9 mouse cellular contexts compared by ENCODE assay signal in the genomic region with DNA sequence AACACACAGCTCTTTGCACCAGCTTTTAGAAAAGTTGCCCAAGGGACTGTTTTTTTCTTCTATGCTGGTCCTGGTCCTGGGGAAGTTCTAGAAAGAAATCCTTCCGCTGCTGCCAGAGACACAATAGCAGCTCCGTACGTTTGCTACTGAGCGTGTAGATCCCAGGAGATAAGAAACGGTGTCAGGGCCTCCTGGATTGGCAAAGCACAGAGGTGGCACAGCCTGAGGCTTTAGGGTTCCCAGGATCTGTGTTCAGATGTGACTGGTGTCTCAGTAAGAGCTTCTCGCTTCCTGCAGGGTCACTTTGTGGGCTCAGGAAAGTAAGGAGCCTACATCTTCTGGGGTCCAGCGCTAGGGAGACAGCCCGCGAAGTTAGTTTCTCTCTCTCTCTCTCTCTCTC. TPM values are rescaled to one million over a fixed set of nuclear protein-coding genes. Genes with fewer than 3 reads are reported as not detected.
DNase-seq lines count a peak whose midpoint lies in the region; ATAC-seq and TF ChIP-seq lines count a peak whose summit lies in the region.
"Had no signal": no experiment of that assay in that cellular context is flagged by ENCODE, and none has a peak within 500 bp of the region (broad histone marks: within the 10 kb centered on the region; RNA-seq: fewer than 3 reads in every experiment).

No protein-coding gene starts in this region.

- no peak for ATAC-seq in limb, embryonic 11.5 days (ENCODE audit: insufficient number of reproducible peaks, low FRiP score, low TSS enrichment, low read depth)

- peaks cover 5% of the 10 kb centered on the region; the same call in 1 of the 2 replicates for H3K27me3 ChIP-seq in heart, embryonic 10.5 days (ENCODE audit: insufficient read depth, poor library complexity, severe bottlenecking)
- no peaks in the 10 kb centered on the region for H3K27me3 ChIP-seq in limb, embryonic 11.5 days (ENCODE audit: control insufficient read depth, insufficient read depth, low read length)

- no peak for TF ChIP-seq CTCF in embryonic fibroblast, embryonic 13.5 days (IDR thresholded peaks at IDR 0.05; ENCODE audit: borderline replicate concordance, insufficient read depth, low read length)

- H3K9me3 ChIP-seq in heart, embryonic 10.5 days: no peaks in the 10 kb centered on the region
- H3K9me3 ChIP-seq in limb, embryonic 11.5 days (ENCODE audit: control insufficient read depth, low read length): no peaks in the 10 kb centered on the region
- H3K9me3 ChIP-seq: megakaryocyte, embryonic 14.5 days had no signal

- no peak for DNase-seq in heart, embryonic 10.5 days (ENCODE audit: low spot score)
- no peak for DNase-seq in heart, postnatal 14 days
- peak; percentile 14 for DNase-seq in 3T3-L1 (ENCODE audit: low read depth, low spot score)
- no peak for DNase-seq in limb, embryonic 11.5 days (ENCODE audit: low spot score)
- no peak for DNase-seq in frontal cortex, postnatal 10 days (ENCODE audit: low spot score in 2 of 2)
- no peak for DNase-seq in left cerebral cortex, postnatal 14 days (ENCODE audit: low spot score in 2 of 2)
- no peak for DNase-seq in right cerebral cortex, adult 2 months (ENCODE audit: low spot score in 2 of 2)

- peak overlapping the region; percentile 90 for H3K4me3 ChIP-seq in heart, embryonic 10.5 days
- peak overlapping the region; percentile 63 for H3K4me3 ChIP-seq in embryonic fibroblast, embryonic 13.5 days (ENCODE audit: insufficient read depth, low read length)
- H3K4me3 ChIP-seq in limb, embryonic 11.5 days (ENCODE audit: low read depth, low read length): peak overlapping the region; percentile 85

- 19% methylated on average over 9 of the region's 9 CpGs for WGBS in heart, embryonic 10.5 days
- WGBS in limb, embryonic 11.5 days: 19% methylated on average over 9 of the region's 9 CpGs

- intact Hi-C loops in heart, postnatal 14 days (cut with DNase I): no loop called here
- intact Hi-C loops in left cerebral cortex, postnatal 14 days (cut with DNase I): no loop called here

- peak overlapping the region; percentile 87 for H3K4me2 ChIP-seq in limb, embryonic 11.5 days (ENCODE audit: low read depth, severe bottlenecking)

- H3K36me3 ChIP-seq in heart, embryonic 10.5 days: peaks cover 10% of the 10 kb centered on the region
- 0 out of 2 replicates have a peak, but pooled peaks cover 2% of the 10 kb centered on the region for H3K36me3 ChIP-seq in limb, embryonic 11.5 days (ENCODE audit: control insufficient read depth, insufficient read depth, low read length)

- H3K9ac ChIP-seq in limb, embryonic 11.5 days (ENCODE audit: low read length): peak overlapping the region; percentile 80

- peaks cover 61% of the 10 kb centered on the region for H3K4me1 ChIP-seq in heart, embryonic 10.5 days
- peaks cover 16% of the 10 kb centered on the region for H3K4me1 ChIP-seq in embryonic fibroblast, embryonic 13.5 days (ENCODE audit: control insufficient read depth, insufficient read depth, low read length)
- peaks cover 7% of the 10 kb centered on the region for H3K4me1 ChIP-seq in limb, embryonic 11.5 days (ENCODE audit: control insufficient read depth, insufficient read depth, low read length)

- TF ChIP-seq POLR2A in embryonic fibroblast, embryonic 13.5 days (IDR thresholded peaks at IDR 0.05; ENCODE audit: low read depth, low read length): no peak

- H3K27ac ChIP-seq in heart, embryonic 10.5 days: peak overlapping the region; percentile 93
- no peak overlapping the region for H3K27ac ChIP-seq in embryonic fibroblast, embryonic 13.5 days (ENCODE audit: insufficient read depth, low read length)
- H3K27ac ChIP-seq in limb, embryonic 11.5 days (replicated peaks; ENCODE audit: low read depth, low read length): no peak overlapping the region

RNA-seq across cellular contexts. Expression of a gene that starts 1.0 kb away (rescaled TPM):
- 92.8 and 96.1 TPM in 2 replicates for polyA plus RNA-seq in heart, embryonic 10.5 days (2016; fragmentation: Nextera tagmentation; extraction: Ambion mirVana)
- 1 to 10 TPM; 3.8 to 5.3 TPM for total RNA-seq in heart, postnatal 14 days (2021)
- polyA plus RNA-seq in embryonic fibroblast, embryonic 13.5 days (2011; ENCODE audit: insufficient read length, low read depth, missing spikeins): 20.8 and 39.6 TPM in 2 replicates
- polyA plus RNA-seq in limb, embryonic 11.5 days (2014; fragmentation: Nextera tagmentation; extraction: Ambion mirVana): 110 and 121 TPM in 2 replicates
- 1 to 10 TPM; 2.4 to 7.1 TPM for total RNA-seq in left cerebral cortex, postnatal 14 days (2021)

RNA-seq across cellular contexts. Expression of a gene that starts 23.3 kb away (rescaled TPM):
- 76.5 and 83.8 TPM in 2 replicates for polyA plus RNA-seq in heart, embryonic 10.5 days (2016; fragmentation: Nextera tagmentation; extraction: Ambion mirVana)
- total RNA-seq in heart, postnatal 14 days (2021): 10 to 100 TPM; 37.0 to 38.1 TPM
- polyA plus RNA-seq in embryonic fibroblast, embryonic 13.5 days (2011; ENCODE audit: insufficient read length, low read depth, missing spikeins): 42.3 and 60.7 TPM in 2 replicates
- 85.5 and 98.4 TPM in 2 replicates for polyA plus RNA-seq in limb, embryonic 11.5 days (2014; fragmentation: Nextera tagmentation; extraction: Ambion mirVana)
- total RNA-seq in left cerebral cortex, postnatal 14 days (2021): 10 to 100 TPM; 51.3 to 53.5 TPM
